Comparison of ENCODE assay signal across 9 mouse cellular contexts in genomic region chrX:53045187-53045903, GRCm38 (mm10). TPM values are rescaled to one million over a fixed set of nuclear protein-coding genes. Genes with fewer than 3 reads are reported as not detected.
DNase-seq lines count a peak whose midpoint lies in the region; ATAC-seq lines count a peak whose summit lies in the region.
"Had no signal": no experiment of that assay in that cellular context is flagged by ENCODE, and none has a peak within 500 bp of the region (broad histone marks: within the 10 kb centered on the region; RNA-seq: fewer than 3 reads in every experiment).

No protein-coding gene starts in this region.

- H3K9me3 ChIP-seq in limb, embryonic 12.5 days: no peaks in the 10 kb centered on the region
- H3K9me3 ChIP-seq: hindbrain, embryonic 10.5 days had no signal

- no peak for ATAC-seq in limb, embryonic 12.5 days (ENCODE audit: insufficient number of reproducible peaks, insufficient read depth, low FRiP score, low TSS enrichment, low read depth)

- H3K27me3 ChIP-seq in limb, embryonic 12.5 days: no peaks in the 10 kb centered on the region

- H3K9ac ChIP-seq in limb, embryonic 12.5 days (replicated peaks): no peak overlapping the region

- no peak overlapping the region for H3K4me3 ChIP-seq in limb, embryonic 12.5 days (replicated peaks)
- H3K4me3 ChIP-seq: hindbrain, embryonic 10.5 days had no signal

- H3K4me1 ChIP-seq in limb, embryonic 12.5 days (replicated peaks): peaks cover 24% of the 10 kb centered on the region

- no peak overlapping the region for H3K4me2 ChIP-seq in limb, embryonic 12.5 days

- DNase-seq in adrenal gland, postnatal 14 days: peak; percentile 66
- no peak for DNase-seq in adrenal gland, adult 18-20 months (ENCODE audit: low spot score in 2 of 2)
- DNase-seq in testis, postnatal 10 days (ENCODE audit: low spot score): peak; percentile 55
- no peak for DNase-seq in testis, postnatal 14 days (ENCODE audit: low spot score)
- peak; percentile 20 for DNase-seq in yolk sac, embryonic 10.5 days (ENCODE audit: low spot score)
- no peak for DNase-seq in embryo, embryonic 10 days (ENCODE audit: low spot score)
- DNase-seq in layer of hippocampus, adult 11-12 months (ENCODE audit: low spot score): no peak

- H3K36me3 ChIP-seq in limb, embryonic 12.5 days: no peaks in the 10 kb centered on the region
- H3K36me3 ChIP-seq: hindbrain, embryonic 10.5 days had no signal

- peak overlapping the region; percentile 73 for H3K27ac ChIP-seq in limb, embryonic 12.5 days
- H3K27ac ChIP-seq: hindbrain, embryonic 10.5 days had no signal

- WGBS in limb, embryonic 12.5 days: 29% methylated on average over 10 of the region's 10 CpGs

RNA-seq across cellular contexts. Expression of gene Hprt, which starts 57.4 kb away (rescaled TPM):
- 85.7 and 90.5 TPM in 2 replicates for total RNA-seq in adrenal gland, postnatal 14 days (2021)
- 100 to 1,000 TPM; 104 to 114 TPM for total RNA-seq in adrenal gland, adult 18-20 months (2021)
- polyA plus RNA-seq in limb, embryonic 12.5 days (2016; fragmentation: Nextera tagmentation; extraction: Ambion mirVana): 71.9 and 76.9 TPM in 2 replicates

Comparison
In these comparisons a context has a peak if more than half of its experiments do, and no peak if none do; other contexts are left out.
1. DNase-seq: peak in adrenal gland, postnatal 14 days (single experiment), testis, postnatal 10 days (single experiment) and yolk sac, embryonic 10.5 days (single experiment); none in adrenal gland, adult 18-20 months (0 of 2), testis, postnatal 14 days (single experiment), embryo, embryonic 10 days (single experiment) and layer of hippocampus, adult 11-12 months (single experiment).